Mouse (Mus musculus) G1E (cell line): ENCODE results near the gene Msi1. TPM values are rescaled to one million over a fixed set of nuclear protein-coding genes. Genes with fewer than 3 reads are reported as not detected.

Experiments used
- ATAC-seq: 2 replicates; pipeline ENCODE4 v1.8.0; 2016; ENCODE audit warnings: mild to moderate bottlenecking; ENCODE audit not compliant: insufficient number of reproducible peaks, poor library complexity, low FRiP score, severe bottlenecking; ENCODE audit errors: extremely low read depth
- DNase-seq: peaks from one replicate; pipeline ENCODE4 v3.0.0; 2012; ENCODE audit warnings: low spot score
- H3K27me3 ChIP-seq: 2 replicates; pipeline ENCODE4 v1.6.1; 2012; ENCODE audit warnings: mild to moderate bottlenecking, low read length, inconsistent platforms; ENCODE audit not compliant: insufficient read depth
- H3K36me3 ChIP-seq: replicated peaks from 2 replicates; pipeline ENCODE3; 2012; ENCODE audit warnings: mild to moderate bottlenecking, inconsistent platforms
- H3K4me1 ChIP-seq: 2 replicates; pipeline ENCODE4 v1.6.1; 2012; ENCODE audit warnings: low read depth, low read length, inconsistent platforms, mixed read lengths; ENCODE audit not compliant: insufficient read depth
- H3K4me3 ChIP-seq: 2 replicates; pipeline ENCODE4 v1.5.1; 2012; ENCODE audit warnings: low read depth, mild to moderate bottlenecking, inconsistent platforms, low read length, moderate library complexity, mixed read lengths
- H3K9me3 ChIP-seq: replicated peaks from 2 replicates; pipeline ENCODE4 v1.6.1; 2012; ENCODE audit warnings: inconsistent platforms
- CTCF ChIP-seq: IDR thresholded peaks from 2 replicates; pipeline ENCODE4 v1.5.1; 2012; ENCODE audit warnings: low read depth, low read length, inconsistent platforms, mixed read lengths
- GATA1 ChIP-seq: IDR thresholded peaks from 2 replicates; pipeline ENCODE4 v1.6.1; 2012; ENCODE audit warnings: borderline replicate concordance, low read length, inconsistent platforms, mixed read lengths
- GATA2 ChIP-seq: IDR thresholded peaks from 2 replicates; pipeline ENCODE4 v1.6.1; 2012; ENCODE audit warnings: low read depth, low read length, inconsistent platforms, borderline replicate concordance
- POLR2AphosphoS5 ChIP-seq: IDR thresholded peaks from 2 replicates; pipeline ENCODE4 v1.6.1; 2012; ENCODE audit warnings: low read depth, low read length, inconsistent platforms; ENCODE audit not compliant: insufficient replicate concordance
- TAL1 ChIP-seq: conservative IDR thresholded peaks from 2 replicates; pipeline ENCODE4 v1.6.1; 2012; ENCODE audit warnings: low read depth, low read length, inconsistent platforms, mixed read lengths
- polyA plus RNA-seq: library from polyadenylated mRNA; stranded (reverse); fragments of >175 nt; gene quantifications from 2 replicates; pipeline ENCODE4 v1.2.3, GENCODE M21; 2012
- total RNA-seq, 2 experiments: library from RNA; stranded (forward) in 1 of 2; stranded (reverse) in 1 of 2; fragments of 200-1000 nt in 1 of 2; fragments of >200 nt in 1 of 2; fragmentation: Nextera tagmentation in 1 of 2; gene quantifications; 2 replicates each; pipeline ENCODE4 v1.2.3; 2014 to 2017

Msi1 gene
- total RNA-seq (2014; fragmentation: Nextera tagmentation): 6.7 and 8.7 TPM in 2 replicates
- 0.23 and 0.55 TPM in 2 replicates for total RNA-seq (2017)
- polyA plus RNA-seq: 3.4 and 3.7 TPM in 2 replicates

- ATAC-seq: no peak
- Histone ChIP-seq H3K4me1 (no peaks in the 10 kb centered on the region), H3K9me3 (peaks cover 9% of the 10 kb centered on the region), H3K4me3 (no peak within 1 kb of the TSS), H3K27me3 (peaks cover 41% of the 10 kb centered on the region), H3K36me3 (no peaks in the 10 kb centered on the region)
- no peak for TF ChIP-seq POLR2AphosphoS5
- TF ChIP-seq GATA1: no peak
- no peak for TF ChIP-seq TAL1
- TF ChIP-seq GATA2: no peak
- TF ChIP-seq CTCF: no peak
- no peak for DNase-seq
These were observed at the start of gene Msi1 for GRCm38 (mm10) chr5:115429359-115430186. Gene Msi1, plus strand, starts transcription at chr5:115429599.

GRCm38 (mm10) chr5:115391935-115392334, 37.5 kb upstream of the Msi1 start:
- TF ChIP-seq GATA2 (no peak), GATA1 (no peak), CTCF (no peak), TAL1 (no peak), POLR2AphosphoS5 (no peak)
- no peaks in the 10 kb centered on the region for H3K36me3 ChIP-seq
- DNase-seq (no peak), ATAC-seq (no peak)
- no peak overlapping the region for H3K4me3 ChIP-seq
- no peaks in the 10 kb centered on the region for H3K9me3 ChIP-seq
- peaks cover 15% of the 10 kb centered on the region; the same call in 1 of the 2 replicates for H3K27me3 ChIP-seq
- H3K4me1 ChIP-seq: no peaks in the 10 kb centered on the region

- DNase-seq: no peak
- Histone ChIP-seq H3K27me3 (peaks cover 15% of the 10 kb centered on the region; the same call in 1 of the 2 replicates), H3K4me1 (no peaks in the 10 kb centered on the region), H3K36me3 (no peaks in the 10 kb centered on the region), H3K9me3 (no peaks in the 10 kb centered on the region), H3K4me3 (no peak overlapping the region)
- no peak for ATAC-seq
- TF ChIP-seq TAL1 (no peak), GATA1 (no peak), GATA2 (no peak), CTCF (no peak), POLR2AphosphoS5 (no peak)
These were observed 36.4 kb upstream of the Msi1 start for GRCm38 (mm10) chr5:115392969-115393368.

GRCm38 (mm10) chr5:115394223-115394622, 35.2 kb upstream of the Msi1 start:
- ATAC-seq: no peak
- peaks cover 15% of the 10 kb centered on the region; the same call in 1 of the 2 replicates for H3K27me3 ChIP-seq

GRCm38 (mm10) chr5:115394836-115395235, 34.6 kb upstream of the Msi1 start:
- DNase-seq: no peak
- Histone ChIP-seq H3K4me1 (no peaks in the 10 kb centered on the region), H3K9me3 (no peaks in the 10 kb centered on the region), H3K4me3 (no peak overlapping the region), H3K36me3 (no peaks in the 10 kb centered on the region), H3K27me3 (peaks cover 15% of the 10 kb centered on the region; the same call in 1 of the 2 replicates)
- no peak for TF ChIP-seq POLR2AphosphoS5
- TF ChIP-seq TAL1: no peak
- no peak for TF ChIP-seq CTCF
- no peak for TF ChIP-seq GATA1
- TF ChIP-seq GATA2: no peak
- no peak for ATAC-seq

More at GRCm38 (mm10) chr5:115394223-115394622, 35.2 kb upstream of the Msi1 start:
- TF ChIP-seq GATA2: no peak
- no peak for TF ChIP-seq TAL1
- TF ChIP-seq POLR2AphosphoS5: no peak
- TF ChIP-seq CTCF: no peak
- TF ChIP-seq GATA1: no peak
- Histone ChIP-seq H3K9me3 (no peaks in the 10 kb centered on the region), H3K4me1 (no peaks in the 10 kb centered on the region), H3K4me3 (no peak overlapping the region), H3K36me3 (no peaks in the 10 kb centered on the region)
- no peak for DNase-seq

GRCm38 (mm10) chr5:115396654-115397053, 32.7 kb upstream of the Msi1 start:
- DNase-seq: no peak
- peaks cover 18% of the 10 kb centered on the region for H3K27me3 ChIP-seq
- no peak overlapping the region for H3K4me3 ChIP-seq
- no peak for TF ChIP-seq GATA2
- H3K9me3 ChIP-seq: no peaks in the 10 kb centered on the region
- ATAC-seq: no peak
- H3K4me1 ChIP-seq: peaks cover under 1% of the 10 kb centered on the region; the same call in 1 of the 2 replicates
- H3K36me3 ChIP-seq: no peaks in the 10 kb centered on the region
